In the genomic region with DNA sequence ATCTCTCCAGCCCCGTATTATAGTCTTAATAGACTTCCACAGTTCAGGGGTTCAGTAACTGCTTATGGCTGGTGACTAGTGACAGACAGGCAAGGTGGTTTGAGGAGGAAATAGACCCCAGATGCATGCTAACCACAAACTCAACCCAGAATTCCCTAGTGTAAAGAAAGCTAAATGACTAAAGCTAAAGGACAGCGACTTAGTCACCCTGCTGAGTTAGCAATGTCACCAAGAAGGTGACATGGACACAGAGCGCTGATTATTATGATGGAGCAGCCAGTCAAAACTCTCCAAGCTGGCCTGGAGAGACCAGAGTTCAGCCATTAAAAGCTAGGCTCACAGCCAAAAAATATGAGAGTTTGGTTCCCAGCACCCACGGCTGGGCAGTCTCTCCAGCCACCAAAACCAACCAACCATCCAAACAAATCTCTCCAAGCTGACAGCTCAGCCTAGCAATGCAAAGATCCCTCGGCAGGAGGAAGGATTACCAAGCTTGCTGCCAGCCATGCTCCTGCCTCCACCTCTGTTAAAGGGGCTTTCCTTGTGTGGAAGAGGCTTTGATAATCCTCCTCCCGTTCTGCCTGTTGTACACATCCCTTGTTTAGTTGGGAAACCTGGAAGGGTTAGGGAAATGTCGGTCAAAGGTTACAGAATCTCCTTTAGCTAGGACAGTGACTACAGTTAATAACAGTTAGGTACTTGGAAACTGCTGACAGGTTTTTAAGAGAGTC, we compare ENCODE assay signal across 7 mouse cellular contexts. TPM values are rescaled to one million over a fixed set of nuclear protein-coding genes. Genes with fewer than 3 reads are reported as not detected.
A peak's percentile ranks its signal among the peaks of the same experiment; 100 is the strongest.
DNase-seq lines count a peak whose midpoint lies in the region; ATAC-seq lines count a peak whose summit lies in the region.

No protein-coding gene starts in this region.

- peaks cover 15% of the 10 kb centered on the region for H3K36me3 ChIP-seq in forebrain, embryonic 14.5 days (ENCODE audit: control insufficient read depth, insufficient read depth, low read length)

- peak; percentile 57 for DNase-seq in thymus, postnatal 0 days (ENCODE audit: low spot score)
- no peak for DNase-seq in thymus, postnatal 36 days
- DNase-seq in forebrain, embryonic 14.5 days (ENCODE audit: low spot score): peak; percentile 10
- DNase-seq in kidney, postnatal 4 days: peak; percentile 29 to 51
- no peak for DNase-seq in frontal cortex, postnatal 36 days (ENCODE audit: low spot score in 2 of 2)
- DNase-seq in cerebellum, postnatal 25 days: no peak
- DNase-seq in lung, postnatal 10 days: no peak

- H3K27ac ChIP-seq in forebrain, embryonic 14.5 days (ENCODE audit: low read depth, low read length): no peak overlapping the region

- peaks cover 26% of the 10 kb centered on the region for H3K4me1 ChIP-seq in forebrain, embryonic 14.5 days (ENCODE audit: control insufficient read depth, insufficient read depth, low read length)

- whole genome bisulfite sequencing in forebrain, embryonic 14.5 days: 32% methylated on average over 7 of the region's 7 CpGs

- H3K9ac ChIP-seq in forebrain, embryonic 14.5 days (ENCODE audit: low read length): peak overlapping the region; percentile 17; the same call in 1 of the 2 replicates

- no peak for ATAC-seq in forebrain, embryonic 14.5 days

- H3K4me2 ChIP-seq in forebrain, embryonic 14.5 days (ENCODE audit: low read length): peak overlapping the region; percentile 18; the same call in 1 of the 2 replicates

- no peak overlapping the region for H3K4me3 ChIP-seq in forebrain, embryonic 14.5 days (ENCODE audit: low read depth, low read length)

- H3K9me3 ChIP-seq in forebrain, embryonic 14.5 days (replicated peaks; ENCODE audit: control insufficient read depth, low read length): no peaks in the 10 kb centered on the region

- no peaks in the 10 kb centered on the region for H3K27me3 ChIP-seq in forebrain, embryonic 14.5 days (replicated peaks; ENCODE audit: control insufficient read depth, insufficient read depth, low read length)

RNA-seq across cellular contexts. Expression of gene Wsb2, which starts 2.6 kb away (rescaled TPM):
- polyA plus RNA-seq in thymus, postnatal 0 days (2015; fragmentation: Nextera tagmentation; extraction: Ambion mirVana): 51.3 and 59.8 TPM in 2 replicates
- 115 and 180 TPM in 2 replicates for polyA plus RNA-seq in forebrain, embryonic 14.5 days (2014; fragmentation: Nextera tagmentation; extraction: Ambion mirVana)

RNA-seq across cellular contexts. Expression of gene Rfc5, which starts 29.2 kb away (rescaled TPM):
- polyA plus RNA-seq in thymus, postnatal 0 days (2015; fragmentation: Nextera tagmentation; extraction: Ambion mirVana): 95.8 and 98.6 TPM in 2 replicates
- 47.6 and 54.7 TPM in 2 replicates for polyA plus RNA-seq in forebrain, embryonic 14.5 days (2014; fragmentation: Nextera tagmentation; extraction: Ambion mirVana)

RNA-seq across cellular contexts. Expression of gene Vsig10, which starts 40.8 kb away (rescaled TPM):
- 2.6 and 3.0 TPM in 2 replicates for polyA plus RNA-seq in thymus, postnatal 0 days (2015; fragmentation: Nextera tagmentation; extraction: Ambion mirVana)
- polyA plus RNA-seq in forebrain, embryonic 14.5 days (2014; fragmentation: Nextera tagmentation; extraction: Ambion mirVana): 0.69 and 1.1 TPM in 2 replicates

RNA-seq across cellular contexts. Expression of gene Ksr2, which starts 54.1 kb away (rescaled TPM):
- 0.12 and 0.20 TPM in 2 replicates for polyA plus RNA-seq in thymus, postnatal 0 days (2015; fragmentation: Nextera tagmentation; extraction: Ambion mirVana)
- 1.4 and 2.7 TPM in 2 replicates for polyA plus RNA-seq in forebrain, embryonic 14.5 days (2014; fragmentation: Nextera tagmentation; extraction: Ambion mirVana)

Comparison
In these comparisons a context has a peak if more than half of its experiments do, and no peak if none do; other contexts are left out.
1. DNase-seq: peak in thymus, postnatal 0 days (single experiment), forebrain, embryonic 14.5 days (single experiment) and kidney, postnatal 4 days (2 of 2); none in thymus, postnatal 36 days (0 of 2), frontal cortex, postnatal 36 days (0 of 2), cerebellum, postnatal 25 days (0 of 2) and lung, postnatal 10 days (single experiment).